Mouse (Mus musculus) heart, adult 2 months (tissue): ENCODE measurements around the gene Tmem170. TPM values are rescaled to one million over a fixed set of nuclear protein-coding genes. Genes with fewer than 3 reads are reported as not detected.

Experiments
- DNase-seq, 2 experiments: peaks; one replicate each; pipeline ENCODE4 v3.0.0; 2021
- H3K27ac ChIP-seq: fragments of 200-600 bp; 2 replicates; pipeline ENCODE4 v1.8.1; 2022
- H3K27me3 ChIP-seq: fragments of 200-500 bp; 2 replicates; pipeline ENCODE4 v1.6.1; 2012; ENCODE audit warnings: mild to moderate bottlenecking, low read length, inconsistent platforms, mixed read lengths; ENCODE audit not compliant: control insufficient read depth, insufficient read depth
- H3K36me3 ChIP-seq: fragments of 200-500 bp; 2 replicates; pipeline ENCODE4 v1.6.1; 2012; ENCODE audit warnings: low read length, inconsistent platforms; ENCODE audit not compliant: control insufficient read depth, insufficient read depth
- H3K4me1 ChIP-seq: fragments of 200-500 bp; 2 replicates; pipeline ENCODE4 v1.6.1; 2011; ENCODE audit warnings: low read length; ENCODE audit not compliant: control insufficient read depth, insufficient read depth
- H3K4me3 ChIP-seq: fragments of 200-600 bp; 2 replicates; pipeline ENCODE4 v1.8.1; 2022
- H3K79me2 ChIP-seq: fragments of 200-500 bp; replicated peaks from 2 replicates; pipeline ENCODE4 v1.6.1; 2012; ENCODE audit warnings: mild to moderate bottlenecking, inconsistent platforms, low read length, moderate library complexity, mixed read lengths; ENCODE audit not compliant: control insufficient read depth, insufficient read depth
- H3K9ac ChIP-seq: fragments of 200-500 bp; 2 replicates; pipeline ENCODE4 v1.6.1; 2012; ENCODE audit warnings: low read depth, mild to moderate bottlenecking, control low read depth, inconsistent platforms, low read length, mixed read lengths
- CTCF ChIP-seq: fragments of 200-600 bp; IDR thresholded peaks from 2 replicates; pipeline ENCODE4 v1.8.1; 2022; ENCODE audit warnings: antibody characterized with exemption, mild to moderate bottlenecking, moderate library complexity
- EP300 ChIP-seq: fragments of 200-500 bp; IDR thresholded peaks from 2 replicates; pipeline ENCODE4 v1.6.1; 2011; ENCODE audit warnings: low read depth, low read length, control low read depth; ENCODE audit not compliant: insufficient read depth
- POLR2A ChIP-seq: fragments of 200-500 bp; IDR thresholded peaks from 2 replicates; pipeline ENCODE4 v1.6.1; 2011; ENCODE audit warnings: mild to moderate bottlenecking, low read depth, low read length, control low read depth; ENCODE audit not compliant: insufficient read depth
- WGBS: fragments of 180-500 bp; shearing (Covaris S2); methylation state at CpG from one replicate; pipeline ENCODE4 v1.1.7; 2018; 5-methylcytosine and 5-hydroxymethylcytosine counted together
- intact Hi-C: fragments of 180-260 bp; cut with DNase I; formaldehyde crosslinking; loops from one replicate; pipeline ENCODE4 v1.15.1; 2025
- polyA plus RNA-seq: library from polyadenylated mRNA; depleted of rRNA; stranded (reverse); fragments of >200 nt; gene quantifications from 2 replicates; pipeline ENCODE4 v1.2.3, GENCODE M21; 2012; rRNA removed
- total RNA-seq, 2 experiments: library from RNA; stranded (reverse); gene quantifications; 2 replicates each; pipeline ENCODE4 v1.2.3; 2021

Tmem170 gene
- total and polyA plus RNA-seq, 3 experiments = 2.1 to 2.9 (median 2.7) TPM

- WGBS = 51% methylated on average over 12 of the region's 12 CpGs
- peaks cover 17% of the 10 kb centered on the region for H3K36me3 ChIP-seq
- TF ChIP-seq EP300 = 0 out of 2 replicates have a peak, but pooled peaks have one; percentile 41
- TF ChIP-seq CTCF = no peak
- peak; percentile 33; the same call in 1 of the 2 replicates for TF ChIP-seq POLR2A
- no peak overlapping the region for H3K9ac ChIP-seq
- H3K4me3 ChIP-seq = no peak overlapping the region
- no peaks in the 10 kb centered on the region for H3K79me2 ChIP-seq
- DNase-seq = peak in 1 of 2 experiments; percentile 23
- peak overlapping the region; percentile 74 for H3K27ac ChIP-seq
- intact Hi-C loops = loop anchor here (5.0 kb wide), 1 partner anchor 33 kb away; no protein-coding TSS in a partner anchor
- H3K27me3 ChIP-seq = no peaks in the 10 kb centered on the region
- H3K4me1 ChIP-seq = peaks cover 11% of the 10 kb centered on the region
Measured at GRCm38 (mm10) chr8:111820018-111820417, 56.5 kb downstream of the Tmem170 start.

GRCm38 (mm10) chr8:111818556-111818955, 58.0 kb downstream of the Tmem170 start:
- H3K27ac ChIP-seq = peak overlapping the region; percentile 55
- intact Hi-C loops = loop anchor here (2.0 kb wide), 1 partner anchor 16 kb away; no protein-coding TSS in a partner anchor
- no peak for TF ChIP-seq EP300
- TF ChIP-seq CTCF = no peak
- TF ChIP-seq POLR2A = no peak
- peaks cover 17% of the 10 kb centered on the region for H3K36me3 ChIP-seq
- H3K4me3 ChIP-seq = no peak overlapping the region
- peaks cover 11% of the 10 kb centered on the region for H3K4me1 ChIP-seq
- H3K79me2 ChIP-seq = no peaks in the 10 kb centered on the region
- no peak for DNase-seq
- no peak overlapping the region for H3K9ac ChIP-seq
- WGBS = 86% methylated on average over 3 of the region's 3 CpGs
- no peaks in the 10 kb centered on the region for H3K27me3 ChIP-seq

- Histone ChIP-seq H3K36me3 (peaks cover 17% of the 10 kb centered on the region), H3K4me1 (peaks cover 6% of the 10 kb centered on the region), H3K9ac (no peak overlapping the region), H3K27ac (no peak overlapping the region), H3K27me3 (no peaks in the 10 kb centered on the region), H3K4me3 (no peak overlapping the region), H3K79me2 (no peaks in the 10 kb centered on the region)
- intact Hi-C loops = no loop called here
- DNase-seq = no peak
- TF ChIP-seq EP300 (no peak), POLR2A (no peak), CTCF (no peak)
- WGBS = 97% methylated on average over 4 of the region's 4 CpGs
Measured at GRCm38 (mm10) chr8:111815078-111815477, 61.5 kb downstream of the Tmem170 start.

GRCm38 (mm10) chr8:111813818-111814217, 62.7 kb downstream of the Tmem170 start:
- WGBS = 96% methylated on average over 9 of the region's 9 CpGs
- Histone ChIP-seq H3K27ac (no peak overlapping the region), H3K79me2 (0 out of 2 replicates have a peak, but pooled peaks cover 1% of the 10 kb centered on the region), H3K36me3 (peaks cover 12% of the 10 kb centered on the region), H3K4me3 (no peak overlapping the region), H3K4me1 (peaks cover 4% of the 10 kb centered on the region; the same call in 1 of the 2 replicates), H3K27me3 (no peaks in the 10 kb centered on the region), H3K9ac (no peak overlapping the region)
- TF ChIP-seq CTCF = no peak
- intact Hi-C loops = loop anchor here (2.0 kb wide), 1 partner anchor 101 kb away; no protein-coding TSS in a partner anchor
- DNase-seq = no peak

Other genes starting within 250 kb of the Tmem170 start
- 10 to 100 TPM; 43.4 to 53.4 TPM for gene Ldhd, start 246.4 kb downstream of the Tmem170 start, total RNA-seq
- gene Ldhd, start 246.4 kb downstream of the Tmem170 start, polyA plus RNA-seq = 52.1 and 56.2 TPM in 2 replicates
- gene Zfp1, start 233.3 kb downstream of the Tmem170 start, total RNA-seq = 1 to 10 TPM; 6.3 to 7.6 TPM
- gene Zfp1, start 233.3 kb downstream of the Tmem170 start, polyA plus RNA-seq = 4.3 and 6.4 TPM in 2 replicates
- gene Ctrb1, start 185.7 kb downstream of the Tmem170 start, total RNA-seq = not detected
- gene Ctrb1, start 185.7 kb downstream of the Tmem170 start, polyA plus RNA-seq = 0.68 and 0.82 TPM in 2 replicates
- gene Bcar1, start 132.9 kb downstream of the Tmem170 start, total RNA-seq = 10 to 100 TPM; 19.1 to 21.1 TPM
- 31.3 TPM in 2 replicates for gene Bcar1, start 132.9 kb downstream of the Tmem170 start, polyA plus RNA-seq
- 10 to 100 TPM; 32.7 to 34.4 TPM for gene Cfdp1, start 22.5 kb downstream of the Tmem170 start, total RNA-seq
- 5.6 and 11.6 TPM in 2 replicates for gene Cfdp1, start 22.5 kb downstream of the Tmem170 start, polyA plus RNA-seq
- gene Chst5, start 33.7 kb upstream of the Tmem170 start, total RNA-seq = not detected
- gene Chst5, start 33.7 kb upstream of the Tmem170 start, polyA plus RNA-seq = not detected in 2 replicates
- gene Tmem231, start 57.1 kb upstream of the Tmem170 start, total RNA-seq = 1 to 10 TPM; 2.1 to 2.6 TPM
- 2.1 and 3.0 TPM in 2 replicates for gene Tmem231, start 57.1 kb upstream of the Tmem170 start, polyA plus RNA-seq
- 100 to 1,000 TPM; 129 to 131 TPM for gene Gabarapl2, start 64.0 kb upstream of the Tmem170 start, total RNA-seq
- 52.2 and 94.2 TPM in 2 replicates for gene Gabarapl2, start 64.0 kb upstream of the Tmem170 start, polyA plus RNA-seq
- 1 to 10 TPM; 1.8 to 2.0 TPM for gene Adat1, start 115.6 kb upstream of the Tmem170 start, total RNA-seq
- 1.8 and 3.2 TPM in 2 replicates for gene Adat1, start 115.6 kb upstream of the Tmem170 start, polyA plus RNA-seq
- 100 to 1,000 TPM; 100 to 111 TPM for gene Kars, start 134.6 kb upstream of the Tmem170 start, total RNA-seq
- gene Kars, start 134.6 kb upstream of the Tmem170 start, polyA plus RNA-seq = 46.0 and 67.2 TPM in 2 replicates
- 10 to 100 TPM; 10.7 to 10.8 TPM for gene Terf2ip, start 134.6 kb upstream of the Tmem170 start, total RNA-seq
- 5.3 and 8.2 TPM in 2 replicates for gene Terf2ip, start 134.6 kb upstream of the Tmem170 start, polyA plus RNA-seq
- gene Gm6793, start 138.3 kb upstream of the Tmem170 start, total RNA-seq = not detected
- not detected in 2 replicates for gene Gm6793, start 138.3 kb upstream of the Tmem170 start, polyA plus RNA-seq